Mouse (Mus musculus) heart, adult 8-10 months (tissue): ENCODE results near the gene Plcg1. TPM values are rescaled to one million over a fixed set of nuclear protein-coding genes. Genes with fewer than 3 reads are reported as not detected.

ENCODE experiments used
- total RNA-seq, 4 experiments: library from RNA; stranded (reverse); gene quantifications; 2 replicates each; pipeline ENCODE4 v1.2.4; 2022

Gene Plcg1
- total RNA-seq, 4 experiments from 2014 or later = 44.8 to 66.1 (median 52.9) TPM

Other genes starting within 250 kb of the Plcg1 start
- 10 to 100 TPM; 39.8 to 46.9 (median 43.0) TPM for gene Top1, start 85.4 kb upstream of the Plcg1 start, total RNA-seq
- 10 to 100 TPM; 32.2 to 35.5 (median 33.1) TPM for gene Zhx3, start 141.7 kb downstream of the Plcg1 start, total RNA-seq
- gene Lpin3, start 149.4 kb downstream of the Plcg1 start, total RNA-seq = 1 to 10 TPM; 3.6 to 6.6 (median 4.9) TPM
- 1 to 10 TPM in 3 of 4 experiments, under 1 TPM in 1; 0.57 to 3.0 (median 1.9) TPM for gene Emilin3, start 181.0 kb downstream of the Plcg1 start, total RNA-seq